Mouse (Mus musculus) central nervous system, embryonic 14 days (tissue): ENCODE measurements around the gene Dhdh. TPM values are rescaled to one million over a fixed set of nuclear protein-coding genes. Genes with fewer than 3 reads are reported as not detected.

ENCODE experiments used
- polyA plus RNA-seq: library from polyadenylated mRNA; depleted of rRNA; stranded (reverse); fragments of >200 nt; gene quantifications from 2 replicates; pipeline ENCODE4 v1.2.3, GENCODE M21; 2012; rRNA removed

Dhdh gene
- 2.2 and 2.7 TPM in 2 replicates for polyA plus RNA-seq

GRCm38 (mm10) chr7:45488293-45489204, at the start of gene Dhdh:
Dhdh (minus strand) TSS chr7:45488805.

GRCm38 (mm10) chr7:45525809-45526473, 37.3 kb upstream of the Dhdh start, which contains the start of the genes Ppp1r15a and Plekha4:
Ppp1r15a (minus strand) TSS chr7:45526268.
Plekha4 (plus strand) TSS chr7:45526330.

GRCm38 (mm10) chr7:45509912-45510787, 21.5 kb upstream of the Dhdh start, which contains the start of gene Nucb1:
Nucb1 (minus strand) TSS chr7:45510406.

GRCm38 (mm10) chr7:45486761-45487415, 1.7 kb downstream of the Dhdh start, which contains the start of gene Gm45808:
Gm45808 (minus strand) TSS chr7:45486811.

GRCm38 (mm10) chr7:45481374-45481927, 7.2 kb downstream of the Dhdh start, which contains the start of gene Tulp2:
Tulp2 (plus strand) TSS chr7:45481877.

GRCm38 (mm10) chr7:45466283-45467089, 22.1 kb downstream of the Dhdh start, which contains the start of gene Bax:
Bax (minus strand) TSS chr7:45466898.

GRCm38 (mm10) chr7:45459564-45460140, 29.0 kb downstream of the Dhdh start, which contains the start of gene Ftl1:
Ftl1 (minus strand) TSS chr7:45459884.

GRCm38 (mm10) chr7:45437521-45438276, 50.9 kb downstream of the Dhdh start, which contains the start of gene Ruvbl2:
Ruvbl2 (minus strand) TSS chr7:45438096.

GRCm38 (mm10) chr7:45434203-45435015, 54.2 kb downstream of the Dhdh start, which contains the start of gene Gys1:
Gys1 (plus strand) TSS chr7:45434844.

Other genes starting within 250 kb of the Dhdh start
- 1.6 and 1.8 TPM in 2 replicates for gene Cd37, start 249.7 kb downstream of the Dhdh start, polyA plus RNA-seq
- 0.61 and 0.96 TPM in 2 replicates for gene Slc6a16, start 247.7 kb downstream of the Dhdh start, polyA plus RNA-seq
- gene Slc6a21, start 211.3 kb downstream of the Dhdh start, polyA plus RNA-seq: not detected in 2 replicates
- gene Trpm4, start 155.0 kb downstream of the Dhdh start, polyA plus RNA-seq: 16.8 and 23.9 TPM in 2 replicates
- gene Hrc, start 153.5 kb downstream of the Dhdh start, polyA plus RNA-seq: 1.1 and 3.8 TPM in 2 replicates
- 44.2 and 45.9 TPM in 2 replicates for gene Ppfia3, start 121.8 kb downstream of the Dhdh start, polyA plus RNA-seq
- gene Lin7b, start 118.2 kb downstream of the Dhdh start, polyA plus RNA-seq: 14.4 and 15.8 TPM in 2 replicates
- gene Snrnp70, start 93.1 kb downstream of the Dhdh start, polyA plus RNA-seq: 864 and 911 TPM in 2 replicates
- gene Kcna7, start 83.2 kb downstream of the Dhdh start, polyA plus RNA-seq: not detected in 2 replicates
- gene Ntf5, start 75.1 kb downstream of the Dhdh start, polyA plus RNA-seq: 0.10 and 0.91 TPM in 2 replicates
- 1.1 and 1.3 TPM in 2 replicates for gene Lhb, start 68.0 kb downstream of the Dhdh start, polyA plus RNA-seq
- 22.6 and 27.0 TPM in 2 replicates for gene Gys1, start 54.0 kb downstream of the Dhdh start, polyA plus RNA-seq
- 139 and 159 TPM in 2 replicates for gene Ruvbl2, start 50.7 kb downstream of the Dhdh start, polyA plus RNA-seq
- gene Ftl1, start 28.9 kb downstream of the Dhdh start, polyA plus RNA-seq: 1,642 and 1,691 TPM in 2 replicates
- 196 and 200 TPM in 2 replicates for gene Bax, start 21.9 kb downstream of the Dhdh start, polyA plus RNA-seq
- 0.12 and 0.45 TPM in 2 replicates for gene Tulp2, start 6.9 kb downstream of the Dhdh start, polyA plus RNA-seq
- gene Gm45808, start 2.0 kb downstream of the Dhdh start, polyA plus RNA-seq: 0.16 TPM in 1 of 2 replicates, not detected in the other
- gene Nucb1, start 21.6 kb upstream of the Dhdh start, polyA plus RNA-seq: 104 and 148 TPM in 2 replicates
- gene Ppp1r15a, start 37.5 kb upstream of the Dhdh start, polyA plus RNA-seq: 15.9 and 19.8 TPM in 2 replicates
- 3.1 and 9.6 TPM in 2 replicates for gene Plekha4, start 37.5 kb upstream of the Dhdh start, polyA plus RNA-seq
- gene Hsd17b14, start 66.1 kb upstream of the Dhdh start, polyA plus RNA-seq: 0.33 and 0.73 TPM in 2 replicates
- 31.0 and 38.8 TPM in 2 replicates for gene Bcat2, start 81.3 kb upstream of the Dhdh start, polyA plus RNA-seq
- 0.23 TPM in 1 of 2 replicates, not detected in the other for gene Fgf21, start 126.7 kb upstream of the Dhdh start, polyA plus RNA-seq
- gene Fut1, start 128.5 kb upstream of the Dhdh start, polyA plus RNA-seq: 0.02 and 0.43 TPM in 2 replicates
- gene Izumo1, start 133.0 kb upstream of the Dhdh start, polyA plus RNA-seq: 0.14 and 0.28 TPM in 2 replicates
- gene Rasip1, start 138.7 kb upstream of the Dhdh start, polyA plus RNA-seq: 12.3 and 14.3 TPM in 2 replicates
- 3.5 and 7.4 TPM in 2 replicates for gene Mamstr, start 151.2 kb upstream of the Dhdh start, polyA plus RNA-seq
- 0.06 and 0.24 TPM in 2 replicates for gene Fut2, start 177.6 kb upstream of the Dhdh start, polyA plus RNA-seq
- gene Ntn5, start 195.2 kb upstream of the Dhdh start, polyA plus RNA-seq: 2.0 and 3.1 TPM in 2 replicates
- 0.95 and 2.1 TPM in 2 replicates for gene Sec1, start 205.6 kb upstream of the Dhdh start, polyA plus RNA-seq
- 92.3 and 104 TPM in 2 replicates for gene Car11, start 211.0 kb upstream of the Dhdh start, polyA plus RNA-seq
- gene Dbp, start 216.3 kb upstream of the Dhdh start, polyA plus RNA-seq: 9.3 and 11.5 TPM in 2 replicates
- gene Rpl18, start 226.7 kb upstream of the Dhdh start, polyA plus RNA-seq: 985 and 996 TPM in 2 replicates
- gene Sphk2, start 229.2 kb upstream of the Dhdh start, polyA plus RNA-seq: 29.4 and 30.0 TPM in 2 replicates
- 0.60 and 0.77 TPM in 2 replicates for gene Fam83e, start 232.4 kb upstream of the Dhdh start, polyA plus RNA-seq
- gene Spaca4, start 237.0 kb upstream of the Dhdh start, polyA plus RNA-seq: not detected in 2 replicates